Mouse (Mus musculus) CD4-positive helper T cell, adult 2 months (primary cell): Measurements from ENCODE around the gene Sp3.
"Not testable (repeated sequence)": the region's sequence is repeated elsewhere in the genome, so short reads cannot be mapped to it uniquely, and the experiment has no call there.

Experiments used
- DNase-seq: peaks from one replicate; pipeline ENCODE4 v3.0.0-alpha.2; 2012; ENCODE audit warnings: low read depth, missing footprints, low spot score

Sp3 gene

GRCm38 (mm10) chr2:72916170-72916569 is 64.1 kb downstream of the Sp3 start:
- no peak for DNase-seq

DNA sequence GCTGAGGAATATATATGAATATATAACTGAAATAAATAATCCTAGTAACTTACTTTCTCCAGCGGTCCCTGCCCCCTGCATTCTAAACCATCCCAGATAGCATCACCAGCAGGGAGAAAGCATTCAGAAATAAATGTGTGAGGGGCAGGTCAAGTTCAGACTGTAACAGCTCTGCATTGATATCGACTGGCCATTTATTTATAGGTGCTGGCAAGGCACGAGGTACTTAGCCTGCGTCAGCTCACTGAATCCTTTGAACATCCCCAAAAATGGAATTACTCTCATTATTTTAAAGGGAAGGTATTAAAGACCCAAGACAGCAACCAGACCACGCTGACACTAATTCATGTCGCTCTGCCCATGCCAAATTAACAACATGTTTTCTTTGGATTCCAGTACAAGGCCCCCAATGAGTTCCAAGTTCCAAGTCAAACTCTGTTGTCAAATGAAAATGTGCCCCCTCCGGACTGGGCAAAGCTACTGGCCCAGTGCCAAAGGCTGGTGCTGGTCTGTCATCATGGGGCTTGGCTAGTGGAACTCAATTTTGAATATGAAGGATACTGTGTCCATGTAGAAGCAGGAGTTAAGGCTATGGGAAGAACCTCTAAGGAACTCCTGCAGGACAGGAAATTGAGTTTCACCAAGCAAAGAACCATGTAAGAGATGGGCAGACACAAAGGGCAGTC is 64.9 kb downstream of the Sp3 start:
- no peak for DNase-seq

GRCm38 (mm10) chr2:72913458-72913760 is 66.8 kb downstream of the Sp3 start:
- no peak for DNase-seq

DNA sequence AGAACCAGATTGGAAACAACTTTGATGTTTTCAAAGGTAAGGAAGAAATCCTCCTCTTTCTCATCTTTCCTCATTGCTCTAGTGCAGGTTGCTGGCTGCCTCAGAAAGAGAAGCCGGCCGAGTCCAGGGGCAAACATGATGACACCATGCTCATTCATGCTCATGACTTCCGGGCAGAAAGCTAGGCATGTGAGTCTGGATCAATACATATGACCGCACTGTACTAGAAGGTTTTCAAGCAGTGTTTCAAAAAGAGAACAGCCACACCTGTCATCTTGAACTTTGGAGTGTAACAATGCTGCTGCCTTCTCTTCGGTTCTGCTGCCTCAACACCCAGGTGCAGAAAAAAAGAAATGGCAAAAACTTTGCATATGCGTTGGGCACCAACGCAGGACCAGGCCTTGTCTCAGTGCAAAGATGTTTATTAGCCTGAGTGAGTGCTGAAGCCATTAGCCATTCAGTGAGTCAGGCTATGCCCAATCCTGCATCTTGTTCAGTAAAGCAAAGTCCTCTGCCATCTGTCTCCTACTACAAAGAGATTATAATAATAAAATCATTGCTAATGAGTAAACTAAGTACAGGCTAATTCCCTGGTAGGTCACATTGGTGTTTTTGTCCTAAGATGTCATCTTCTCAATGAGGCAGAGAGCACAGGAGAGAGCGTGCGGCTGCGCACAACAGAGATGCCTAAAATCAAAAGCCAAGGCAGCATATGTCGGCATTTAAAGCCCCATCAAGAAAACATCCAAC is 67.4 kb downstream of the Sp3 start:
- DNase-seq: no peak

DNA sequence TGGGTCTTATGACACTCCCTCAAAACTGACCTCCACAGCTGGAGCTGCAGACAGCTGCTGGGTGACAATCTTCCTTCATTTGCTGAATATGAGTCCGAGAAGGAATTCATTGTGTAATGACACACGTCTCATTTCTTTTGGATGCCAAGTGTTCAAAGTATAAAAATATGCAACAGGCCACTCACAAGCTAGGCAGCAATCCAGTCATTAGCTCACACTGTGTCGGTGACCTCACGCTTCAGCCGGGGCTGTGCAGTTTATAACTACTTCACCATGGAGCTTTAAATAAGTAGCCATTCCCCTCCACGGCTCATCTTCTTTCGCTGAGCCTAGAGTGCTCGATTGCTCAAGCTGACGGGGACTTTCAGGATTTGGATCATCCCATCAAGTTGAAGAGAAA is 68.7 kb downstream of the Sp3 start:
- no peak for DNase-seq

GRCm38 (mm10) chr2:72909046-72909445 is 71.2 kb downstream of the Sp3 start:
- no peak for DNase-seq

GRCm38 (mm10) chr2:72908191-72908910 is 71.9 kb downstream of the Sp3 start:
- DNase-seq: no peak

GRCm38 (mm10) chr2:72906745-72907144 is 73.5 kb downstream of the Sp3 start:
- no peak for DNase-seq

DNA sequence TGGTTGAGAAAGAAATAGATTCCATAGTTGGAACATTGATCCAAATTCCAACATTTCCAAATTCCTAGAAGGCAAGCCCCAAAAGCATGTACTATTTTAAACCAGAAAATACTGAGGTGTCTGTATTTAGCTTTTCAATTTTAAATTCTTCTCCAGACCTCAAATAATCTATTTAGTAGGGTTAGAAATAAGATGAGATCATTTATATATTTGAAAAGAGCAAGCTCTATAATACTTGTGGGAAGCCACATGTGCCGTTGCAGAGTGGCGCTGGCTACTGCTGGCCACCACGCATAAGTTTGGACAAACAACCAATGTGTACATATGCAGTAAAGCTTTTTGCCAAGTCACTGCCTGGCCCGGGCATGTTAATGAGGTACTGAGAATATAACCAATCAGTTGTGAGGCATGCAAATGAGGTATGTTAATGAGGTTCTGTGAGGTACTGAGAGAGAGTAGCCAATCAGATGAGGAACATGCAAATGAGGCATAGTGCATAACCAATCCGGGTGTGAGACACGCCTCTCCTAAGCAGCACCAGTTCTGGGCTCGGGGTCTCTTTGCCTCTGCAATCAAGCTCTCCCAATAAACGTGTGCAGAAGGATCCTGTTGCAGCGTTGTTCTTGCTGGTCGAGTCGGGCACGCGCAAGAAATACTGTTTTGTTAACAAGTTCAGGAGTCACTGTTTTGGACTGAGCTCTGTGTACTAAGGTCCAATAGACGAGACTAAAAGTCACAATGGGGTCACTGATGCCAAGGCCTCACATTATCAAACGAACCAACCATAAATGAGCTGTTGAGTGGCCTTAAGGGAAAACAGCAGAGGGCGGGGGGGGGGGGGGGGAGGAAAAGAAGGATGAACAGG is 77.2 kb downstream of the Sp3 start:
- DNase-seq: not testable (repeated sequence)

DNA sequence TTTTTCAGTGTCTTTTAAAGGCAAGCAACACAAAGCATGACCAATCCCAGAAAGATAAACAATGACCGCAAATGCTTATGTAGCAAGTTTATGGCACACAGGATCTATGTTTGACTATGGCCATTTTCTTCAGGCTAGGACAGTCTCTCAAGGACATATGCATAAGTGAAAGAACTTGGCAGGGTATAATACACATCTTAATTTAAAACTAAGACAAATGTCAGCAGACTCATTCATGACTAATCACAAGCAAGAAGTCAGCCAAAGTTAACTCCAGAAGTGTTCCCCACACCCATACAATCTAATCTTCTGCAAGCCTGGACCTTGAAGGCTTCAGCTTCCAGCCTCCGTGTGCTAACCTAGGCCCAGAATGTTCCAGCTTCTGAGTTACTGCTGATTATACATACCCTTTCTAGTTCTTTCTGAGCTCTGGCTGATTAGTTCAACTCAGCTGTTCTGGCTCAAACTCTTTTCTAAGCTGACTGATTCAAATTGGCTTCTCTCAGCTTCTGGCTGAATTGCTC is 81.4 kb downstream of the Sp3 start:
- DNase-seq: no peak

GRCm38 (mm10) chr2:72898094-72898781 is 82.0 kb downstream of the Sp3 start:
- DNase-seq: no peak

DNA sequence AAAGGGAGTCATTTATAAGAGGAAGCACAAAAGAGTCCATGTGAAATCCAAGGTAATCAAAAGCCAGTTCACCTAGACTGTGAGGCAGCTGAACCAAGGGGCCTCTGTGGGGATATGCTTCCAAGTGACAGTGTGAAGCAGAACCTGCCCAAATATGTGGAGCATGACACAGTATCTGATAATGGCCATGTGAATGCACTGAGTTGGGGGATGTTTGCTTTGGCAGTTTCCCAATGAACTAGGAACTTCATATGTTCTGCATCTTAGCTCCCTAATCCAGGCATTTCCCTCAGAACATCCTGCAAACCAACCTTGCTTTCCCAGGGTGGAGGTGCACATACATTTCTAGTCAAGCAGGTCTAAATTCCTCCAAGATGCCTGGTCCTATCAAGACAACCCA is 90.4 kb downstream of the Sp3 start:
- no peak for DNase-seq
